Mouse (Mus musculus) heart, adult 11 months (tissue): ENCODE measurements at regions not wholly inside any gene's neighbourhood (a gene's known extent, or its start where the extent isn't known, plus 50 kb on each side); places are given as distances from the start of the nearest gene placed in this dataset.
A peak's percentile ranks its signal among the peaks of the same experiment; 100 is the strongest.

ENCODE experiments used
- DNase-seq: peaks from one replicate; pipeline ENCODE4 v3.0.0; 2022

GRCm38 (mm10) chr4:12240941-12241571, 69.2 kb upstream of the Fam92a start:
- peak; percentile 81 for DNase-seq

- DNase-seq, result no peak
Measured at GRCm38 (mm10) chr4:12230731-12231130, 58.9 kb upstream of the Fam92a start.
